Mouse (Mus musculus) adrenal gland, adult 18-20 months (tissue): ENCODE data around the gene BC030867. TPM values are rescaled to one million over a fixed set of nuclear protein-coding genes. Genes with fewer than 3 reads are reported as not detected.

Experiments used
- DNase-seq, 2 experiments: peaks; one replicate each; pipeline ENCODE4 v3.0.0; 2021 to 2022; ENCODE audit warnings: low spot score in 2 of 2
- total RNA-seq, 2 experiments: library from RNA; stranded (reverse); gene quantifications; 1 replicate in 1 of 2; 2 replicates in 1 of 2; pipeline ENCODE4 v1.2.3; 2021

Gene BC030867
- total RNA-seq, 2 experiments from 2014 or later = 0.46 TPM; not detected in 1

DNA sequence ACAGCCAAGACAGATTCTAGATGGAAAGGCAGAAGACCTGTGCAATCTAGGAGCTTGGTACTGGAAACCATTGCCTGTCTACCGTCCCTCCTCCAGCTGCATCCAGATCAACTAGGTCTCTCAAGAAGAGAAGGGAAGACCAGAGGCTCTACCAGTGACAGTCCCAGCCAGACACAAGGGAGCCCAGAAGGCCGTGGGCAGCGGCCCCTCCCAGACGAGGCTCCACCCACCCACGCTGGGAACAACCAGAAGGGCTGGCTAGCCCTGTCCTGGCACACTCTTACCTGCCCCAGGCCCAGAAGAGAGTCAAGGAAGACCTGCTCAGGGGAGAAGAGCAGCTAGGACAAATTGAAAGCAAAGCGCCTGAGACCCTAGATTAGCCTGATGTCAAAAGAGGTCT lies 28.2 kb upstream of the BC030867 start:
- peak in 1 of 2 experiments; percentile 30 for DNase-seq

- DNase-seq = no peak
These were observed 27.3 kb upstream of the BC030867 start for GRCm38 (mm10) chr11:102221243-102221953.

GRCm38 (mm10) chr11:102221954-102222351 lies 26.7 kb upstream of the BC030867 start:
- no peak for DNase-seq

DNA sequence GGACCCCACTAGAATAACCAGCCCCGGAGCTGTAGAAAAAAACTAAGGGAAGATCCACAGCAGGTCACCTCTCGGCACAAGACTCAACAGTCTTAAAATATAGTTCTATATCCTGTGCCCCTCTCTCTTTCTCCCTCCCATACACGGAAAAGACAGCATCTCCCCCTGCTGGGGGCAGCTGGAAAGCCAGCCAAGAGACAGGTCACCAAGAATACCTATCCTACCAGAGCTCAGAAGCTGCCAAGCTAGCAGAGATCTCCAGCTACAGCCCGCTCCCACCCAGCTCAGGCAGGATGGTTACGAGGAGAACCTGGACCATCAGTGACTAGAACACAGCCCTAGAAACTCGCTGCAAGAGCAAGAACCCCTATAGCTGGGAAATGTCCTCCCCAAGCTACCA lies 25.5 kb upstream of the BC030867 start:
- no peak for DNase-seq

DNA sequence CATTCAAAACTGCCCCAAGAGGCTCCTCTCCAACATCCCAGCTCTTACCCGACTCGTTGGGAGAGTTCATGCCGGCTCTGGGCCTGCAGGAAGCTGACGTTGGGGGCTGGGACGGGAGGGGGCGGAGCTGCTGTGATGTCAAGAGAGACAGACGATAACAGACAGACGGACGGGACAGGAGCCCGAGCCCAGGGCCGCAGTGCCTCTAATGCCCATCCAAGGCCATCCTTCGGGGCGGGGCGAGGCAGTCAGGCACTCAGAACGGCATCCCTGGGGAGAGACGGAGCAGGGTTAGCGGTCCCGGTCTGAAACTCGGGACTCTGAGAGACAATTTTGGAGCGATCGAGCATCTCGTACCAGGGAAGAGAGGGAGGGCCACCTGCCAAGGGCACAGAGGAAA lies 24.0 kb upstream of the BC030867 start:
- DNase-seq = peak; percentile 55 to 56

DNA sequence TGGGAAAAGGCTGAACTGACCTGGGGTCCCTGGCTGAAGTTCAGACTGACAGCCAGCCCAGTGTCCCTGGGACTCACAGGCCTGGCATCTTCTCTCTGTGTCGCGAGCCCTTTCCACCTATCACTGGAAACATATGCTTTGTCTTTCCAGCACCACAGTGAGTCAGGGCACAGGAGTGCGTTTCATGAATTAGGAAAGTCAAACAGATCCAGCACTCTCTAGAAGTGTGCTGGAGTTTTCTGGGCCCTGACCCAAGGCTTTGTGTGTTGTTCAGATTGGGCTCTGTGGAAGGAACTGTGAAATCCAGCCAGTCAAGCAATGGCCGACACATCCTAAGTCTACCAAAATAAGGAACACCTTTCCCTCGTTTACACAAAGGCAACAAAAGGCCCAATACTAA lies 23.5 kb upstream of the BC030867 start:
- no peak for DNase-seq

GRCm38 (mm10) chr11:102226067-102226978 lies 22.4 kb upstream of the BC030867 start:
- DNase-seq = no peak

DNA sequence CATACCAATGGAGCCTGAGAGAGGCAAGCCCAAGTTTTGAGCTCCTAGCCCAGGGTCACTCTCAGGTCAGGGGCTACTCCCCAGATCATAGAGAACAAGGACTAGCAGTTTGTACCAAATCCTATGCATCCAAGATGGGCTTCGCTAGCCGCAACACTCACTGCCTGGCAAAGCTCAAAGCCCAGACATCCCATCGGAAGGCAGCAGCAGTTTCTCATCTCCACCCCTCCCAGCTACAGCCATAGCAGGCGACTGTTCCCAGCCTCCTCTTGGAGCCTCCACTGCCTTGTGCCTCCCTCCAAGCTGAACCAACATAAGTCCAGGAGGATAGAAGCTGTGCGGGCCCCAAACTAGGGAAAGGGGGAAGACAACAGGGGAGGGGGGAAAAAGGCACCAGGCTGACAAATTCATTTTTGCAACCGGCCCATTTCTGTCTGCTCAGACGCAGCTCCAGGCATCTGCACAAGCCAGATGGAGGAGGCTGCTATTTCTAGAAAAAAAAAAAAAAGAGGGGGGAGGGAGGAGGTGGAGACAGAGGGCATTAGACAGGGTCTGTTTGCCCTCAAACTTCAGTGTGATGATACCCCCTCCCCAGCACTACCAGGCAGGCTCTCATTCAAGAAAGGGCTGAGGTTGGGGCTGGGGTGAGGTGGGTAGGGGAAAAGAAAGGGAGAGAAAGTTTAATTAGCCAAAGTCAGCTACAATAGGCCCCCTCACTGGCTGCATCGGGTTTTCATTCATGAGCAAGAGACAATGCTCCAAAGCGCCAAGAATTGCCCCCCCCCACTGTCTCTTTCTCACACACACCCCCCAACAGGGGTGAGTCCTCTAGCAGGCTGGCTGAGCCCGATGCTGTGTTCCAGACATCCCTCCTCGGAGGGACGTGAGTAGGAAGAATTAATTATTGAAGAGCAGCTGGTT lies 21.2 kb upstream of the BC030867 start:
- DNase-seq = no peak

DNA sequence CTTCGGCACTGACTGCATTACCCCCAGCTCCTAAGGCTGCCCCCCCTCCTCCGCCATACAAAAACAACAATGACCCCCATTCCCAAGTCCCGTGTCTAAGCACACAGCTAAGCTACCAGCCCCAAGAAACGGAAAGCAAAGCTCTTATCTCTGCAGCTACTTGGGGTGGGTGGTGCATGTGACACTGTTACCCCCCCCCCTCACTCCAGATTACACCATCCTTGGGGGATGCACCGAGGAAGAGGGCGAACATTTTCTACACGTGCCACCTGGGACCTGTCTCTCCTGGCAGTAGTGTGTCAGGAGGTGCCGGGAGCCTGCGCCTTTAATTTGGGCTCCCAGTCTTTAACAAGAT lies 20.5 kb upstream of the BC030867 start:
- DNase-seq = no peak

DNA sequence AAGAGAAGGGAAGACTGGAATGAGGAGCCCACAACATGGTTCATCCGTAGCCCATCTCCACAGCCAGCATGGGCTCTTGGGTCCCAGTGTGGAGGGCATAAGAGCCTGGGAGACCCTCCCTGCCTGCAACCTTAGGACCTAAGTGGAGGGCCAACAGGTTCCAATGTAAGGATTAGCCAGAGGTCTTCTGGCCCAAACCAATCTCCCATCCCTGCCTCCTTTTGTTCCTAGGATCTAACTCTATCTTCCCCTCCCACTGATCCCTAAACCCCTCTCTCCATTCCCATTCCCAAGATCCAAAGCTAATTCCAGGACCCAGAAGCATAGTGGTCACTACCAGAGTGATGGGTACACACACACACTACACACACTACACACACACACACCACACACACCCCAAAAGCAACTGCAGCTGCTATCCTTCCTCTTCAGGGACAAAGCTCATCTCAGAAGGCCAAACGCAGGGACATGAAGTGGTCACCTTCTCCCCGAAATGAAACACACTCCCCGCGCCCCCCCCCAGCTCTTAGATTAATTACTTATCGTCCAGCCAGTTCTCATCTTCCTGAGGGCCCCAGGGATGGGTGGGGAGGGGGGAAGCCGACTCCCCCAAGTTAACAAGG lies 19.9 kb upstream of the BC030867 start:
- no peak for DNase-seq

DNA sequence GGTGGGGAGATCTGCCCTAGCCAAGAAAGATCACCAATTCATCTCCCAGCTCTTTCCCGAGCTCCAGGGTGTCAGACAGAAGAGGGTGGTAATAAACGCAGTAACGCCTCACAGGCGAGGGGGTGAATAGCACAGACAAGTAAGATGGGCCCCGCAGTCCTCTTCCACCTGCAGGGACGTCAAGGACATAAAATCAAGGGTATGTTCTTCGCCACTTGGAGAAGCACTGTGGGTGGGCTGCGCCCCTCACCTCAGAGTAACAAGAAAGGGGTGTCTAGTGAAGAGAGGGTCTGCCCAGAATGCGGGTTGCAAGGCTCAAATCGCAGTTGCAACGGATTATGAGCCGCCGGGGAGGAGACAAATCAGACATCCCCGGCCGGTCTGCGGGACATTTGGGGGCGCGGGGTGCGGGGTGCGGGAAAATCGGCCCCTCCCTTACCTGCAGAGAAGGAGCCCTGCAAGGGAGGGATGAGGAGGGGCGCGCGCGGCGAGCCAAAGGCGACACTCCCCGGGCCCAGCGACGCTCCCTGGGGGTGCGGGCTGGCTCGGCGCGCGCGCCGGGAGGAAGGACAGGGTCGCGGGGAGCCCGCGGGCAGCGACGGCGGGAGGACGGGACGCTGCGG lies 19.2 kb upstream of the BC030867 start:
- no peak for DNase-seq

GRCm38 (mm10) chr11:102230006-102230741 lies 18.5 kb upstream of the BC030867 start, which contains the start of gene Hdac5:
Hdac5 (minus strand) TSS chr11:102230166.
- DNase-seq = peak; percentile 96

DNA sequence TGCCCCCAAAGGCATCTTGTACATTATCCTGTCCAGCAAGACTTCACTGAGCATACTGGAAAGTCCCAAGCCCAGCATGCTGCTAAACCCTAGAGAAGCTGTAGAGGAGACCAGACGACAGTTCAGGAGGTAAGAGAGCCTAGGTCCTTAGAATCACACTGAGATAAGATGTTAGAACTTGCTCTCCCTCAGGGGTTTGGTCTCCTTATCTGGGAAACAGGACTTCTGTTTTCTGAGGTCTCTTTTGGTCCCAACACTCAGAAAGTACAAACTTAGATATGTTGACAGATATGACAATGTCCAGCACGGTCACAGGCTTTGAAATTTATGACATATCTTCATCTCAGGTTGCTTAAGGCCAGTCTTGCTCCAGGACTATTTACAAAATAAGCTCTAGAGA lies 12.7 kb upstream of the BC030867 start:
- no peak for DNase-seq

DNA sequence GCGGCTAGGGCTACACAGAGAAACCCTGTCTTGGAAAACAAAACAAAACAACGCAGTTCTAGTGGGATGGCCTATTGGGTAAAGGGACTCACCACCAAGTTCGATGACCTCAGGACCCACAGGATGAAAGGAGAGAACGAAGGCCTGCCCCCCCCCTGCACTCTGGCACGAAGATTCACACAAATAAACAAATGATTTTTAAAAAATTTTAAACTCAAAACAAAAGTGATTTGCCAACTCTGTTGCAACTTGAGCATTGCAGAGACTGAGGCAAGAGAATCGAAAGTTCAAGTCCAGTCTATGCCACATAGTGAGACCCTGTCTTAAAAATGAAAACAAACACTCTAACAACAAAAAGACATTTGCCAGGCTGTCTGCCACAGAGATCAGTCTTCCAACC lies 8.0 kb upstream of the BC030867 start:
- no peak for DNase-seq

DNA sequence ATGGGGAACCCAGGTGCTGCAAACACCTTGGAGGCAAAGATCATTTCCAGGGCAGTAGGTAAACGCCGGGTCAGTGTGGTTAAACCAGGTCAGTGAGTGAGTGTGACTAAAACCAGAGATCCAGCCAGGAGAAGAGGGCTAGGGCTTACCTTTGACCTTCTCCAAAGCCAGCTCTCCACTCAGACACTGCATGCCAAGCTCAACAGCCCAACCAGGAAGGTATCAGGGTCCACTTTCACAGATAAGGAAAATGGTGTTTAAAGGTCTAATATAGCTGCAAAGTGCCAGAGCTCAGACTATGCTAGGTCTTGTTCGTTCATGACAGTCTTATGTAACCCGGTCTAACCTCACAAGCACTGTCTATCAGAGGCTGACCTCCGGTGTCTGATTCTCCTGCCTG lies 7.4 kb upstream of the BC030867 start:
- no peak for DNase-seq

GRCm38 (mm10) chr11:102241874-102242273 lies 6.8 kb upstream of the BC030867 start:
- no peak for DNase-seq

DNA sequence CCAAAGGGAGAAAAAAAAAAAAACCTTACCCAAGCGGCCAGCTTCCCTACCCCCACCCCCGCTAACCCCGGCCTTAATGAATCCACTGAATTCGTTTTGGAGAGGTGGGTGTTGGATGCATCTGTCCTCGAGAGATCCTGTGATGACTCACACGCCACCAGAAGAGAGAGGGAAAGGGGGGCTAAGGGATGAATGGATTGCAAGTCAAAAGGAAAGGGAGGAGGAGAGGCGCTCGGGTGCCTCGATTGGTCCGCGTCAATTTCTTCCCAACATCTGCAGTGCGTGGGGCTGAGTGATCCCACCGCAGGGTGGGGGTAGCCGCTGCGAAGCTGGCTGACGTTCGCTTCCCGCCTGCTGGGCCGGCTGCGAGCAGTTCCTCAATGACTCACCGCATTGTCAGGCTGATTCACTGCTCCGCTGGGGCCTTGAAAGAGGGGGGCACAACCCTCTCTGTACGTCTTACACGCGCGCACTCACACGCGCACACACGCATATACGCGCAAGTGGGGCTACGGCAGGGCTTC lies 3.7 kb upstream of the BC030867 start:
- peak; percentile 59 to 73 for DNase-seq

GRCm38 (mm10) chr11:102245581-102246272 lies 3.0 kb upstream of the BC030867 start:
- no peak for DNase-seq

DNA sequence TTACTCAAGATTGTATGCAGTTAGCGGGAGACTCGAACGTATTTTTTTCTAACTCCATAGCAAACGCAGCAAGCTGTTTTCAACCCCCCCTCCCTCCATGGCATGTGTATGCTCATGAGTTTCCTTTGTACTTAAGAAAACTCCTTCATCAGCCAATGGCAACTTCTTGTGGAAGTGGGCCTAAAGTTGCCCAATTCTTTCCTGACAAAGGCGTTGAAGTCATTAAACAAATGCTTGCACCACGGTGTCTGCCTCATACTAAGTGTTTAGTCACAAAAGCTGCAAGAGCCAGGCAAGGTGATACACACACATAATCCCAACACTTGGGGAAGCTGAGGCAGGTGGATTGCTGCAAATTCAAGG lies 2.4 kb upstream of the BC030867 start:
- no peak for DNase-seq
